Mouse (Mus musculus) limb, embryonic 14.5 days (tissue): Measurements from ENCODE around the gene Il22ra1. TPM values are rescaled to one million over a fixed set of nuclear protein-coding genes. Genes with fewer than 3 reads are reported as not detected.
A peak's percentile ranks its signal among the peaks of the same experiment; 100 is the strongest.

ENCODE experiments used
- ATAC-seq: fragments of 200-750 bp; cut with Nextera tagmentation; 2 replicates; pipeline ENCODE4 v1.8.0; 2017; ENCODE audit warnings: low read depth, moderate number of reproducible peaks, moderate TSS enrichment; ENCODE audit not compliant: low FRiP score
- DNase-seq: peaks from one replicate; pipeline ENCODE4 v3.0.0-alpha.2; 2015; ENCODE audit warnings: low spot score
- H3K27ac ChIP-seq: fragments of 300-500 bp; sonication (generic); replicated peaks from 2 replicates; pipeline ENCODE4 v1.5.1; 2014; ENCODE audit warnings: low read depth, mild to moderate bottlenecking, low read length, moderate library complexity, mixed read lengths
- H3K27me3 ChIP-seq: fragments of 300-500 bp; sonication (generic); 2 replicates; pipeline ENCODE4 v1.6.1; 2014; ENCODE audit warnings: low read length, mixed read lengths; ENCODE audit not compliant: control insufficient read depth, insufficient read depth
- H3K36me3 ChIP-seq: fragments of 300-500 bp; sonication (generic); 2 replicates; pipeline ENCODE4 v1.6.1; 2014; ENCODE audit warnings: mild to moderate bottlenecking, low read length, moderate library complexity, mixed read lengths; ENCODE audit not compliant: control insufficient read depth, insufficient read depth
- H3K4me1 ChIP-seq: fragments of 300-500 bp; sonication (generic); 2 replicates; pipeline ENCODE4 v1.6.1; 2014; ENCODE audit warnings: antibody characterized with exemption, low read length, mixed read lengths; ENCODE audit not compliant: control insufficient read depth, insufficient read depth
- H3K4me2 ChIP-seq: fragments of 300-500 bp; sonication (generic); replicated peaks from 2 replicates; pipeline ENCODE4 v1.6.1; 2014; ENCODE audit warnings: low read depth, mild to moderate bottlenecking, low read length, moderate library complexity; ENCODE audit not compliant: severe bottlenecking
- H3K4me3 ChIP-seq: fragments of 300-500 bp; sonication (generic); replicated peaks from 2 replicates; pipeline ENCODE4 v1.5.1; 2014; ENCODE audit warnings: low read length
- H3K9ac ChIP-seq: fragments of 300-500 bp; sonication (generic); 2 replicates; pipeline ENCODE4 v1.6.1; 2014; ENCODE audit warnings: mild to moderate bottlenecking, low read depth, low read length, moderate library complexity; ENCODE audit not compliant: severe bottlenecking
- H3K9me3 ChIP-seq: fragments of 300-500 bp; sonication (generic); 2 replicates; pipeline ENCODE4 v1.6.1; 2016; ENCODE audit warnings: low read length; ENCODE audit not compliant: control insufficient read depth
- POLR2A ChIP-seq: fragments of 200-500 bp; IDR thresholded peaks from 2 replicates; pipeline ENCODE4 v1.8.0; 2012; ENCODE audit warnings: inconsistent platforms, mild to moderate bottlenecking, moderate library complexity, borderline replicate concordance; ENCODE audit not compliant: insufficient read depth, insufficient read length; ENCODE audit errors: extremely low read depth
- WGBS: fragments of 180-500 bp; shearing (Covaris S2); extraction: QIAGEN DNeasy Blood & Tissue Kit; methylation state at CpG from one replicate; pipeline ENCODE4 v1.1.7; 2014; 5-methylcytosine and 5-hydroxymethylcytosine counted together
- polyA plus RNA-seq, 2 experiments: library from polyadenylated mRNA; depleted of rRNA in 1 of 2; stranded (reverse) in 1 of 2; unstranded in 1 of 2; fragments of >200 nt; fragmentation: Nextera tagmentation in 1 of 2; extraction: Ambion mirVana in 1 of 2; gene quantifications; 2 replicates each; pipeline versions ENCODE4 v1.2.1 to v1.2.3; 2012 to 2014

The Il22ra1 gene
- polyA plus RNA-seq, 2 experiments = 1.2 TPM

GRCm38 (mm10) chr4:135772671-135773070 is 44.7 kb downstream of the Il22ra1 start:
- H3K27ac ChIP-seq = no peak overlapping the region
- WGBS = 68% methylated on average over 4 of the region's 4 CpGs
- TF ChIP-seq POLR2A = no peak
- ATAC-seq = peak; percentile 79
- no peak overlapping the region for H3K4me3 ChIP-seq
- no peak overlapping the region for H3K4me2 ChIP-seq
- H3K9me3 ChIP-seq = no peaks in the 10 kb centered on the region
- DNase-seq = peak; percentile 58
- H3K27me3 ChIP-seq = no peaks in the 10 kb centered on the region
- no peak overlapping the region for H3K9ac ChIP-seq
- no peaks in the 10 kb centered on the region for H3K36me3 ChIP-seq
- no peaks in the 10 kb centered on the region for H3K4me1 ChIP-seq

DNA sequence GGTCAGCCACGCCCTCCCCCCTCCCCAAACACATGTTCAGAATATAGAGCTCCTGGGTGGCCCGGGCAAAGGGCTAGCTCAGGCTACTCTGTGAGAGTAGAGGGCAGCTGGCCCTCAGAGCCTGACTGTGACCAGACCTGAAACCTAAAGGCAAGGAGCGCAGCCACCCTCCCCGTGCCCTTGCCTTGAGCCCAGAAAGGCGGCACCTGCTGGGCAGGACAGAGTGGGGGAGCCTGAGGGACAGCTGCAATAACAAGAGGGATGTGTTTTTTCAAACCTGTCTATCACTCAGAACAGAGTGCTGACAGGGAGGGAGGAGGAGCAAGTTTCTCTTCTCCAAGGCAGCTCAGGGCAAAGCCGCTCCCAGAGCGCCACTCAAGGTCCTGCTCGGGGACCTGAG is 46.5 kb downstream of the Il22ra1 start:
- no peaks in the 10 kb centered on the region for H3K27me3 ChIP-seq
- H3K4me3 ChIP-seq = no peak overlapping the region
- no peaks in the 10 kb centered on the region for H3K9me3 ChIP-seq
- H3K4me2 ChIP-seq = no peak overlapping the region
- WGBS = 72% methylated on average over 8 of the region's 8 CpGs
- TF ChIP-seq POLR2A = no peak
- DNase-seq (no peak), ATAC-seq (peak; percentile 50; the same call in 1 of the 2 replicates)
- H3K4me1 ChIP-seq = no peaks in the 10 kb centered on the region
- H3K9ac ChIP-seq = no peak overlapping the region
- no peaks in the 10 kb centered on the region for H3K36me3 ChIP-seq
- H3K27ac ChIP-seq = no peak overlapping the region

GRCm38 (mm10) chr4:135776850-135777249 is 48.9 kb downstream of the Il22ra1 start:
- 85% methylated on average over 4 of the region's 4 CpGs for WGBS
- no peaks in the 10 kb centered on the region for H3K9me3 ChIP-seq
- no peak for ATAC-seq
- no peaks in the 10 kb centered on the region for H3K4me1 ChIP-seq
- no peaks in the 10 kb centered on the region for H3K36me3 ChIP-seq
- no peak overlapping the region for H3K9ac ChIP-seq
- no peak overlapping the region for H3K27ac ChIP-seq
- DNase-seq = no peak
- H3K27me3 ChIP-seq = no peaks in the 10 kb centered on the region
- TF ChIP-seq POLR2A = no peak
- H3K4me3 ChIP-seq = no peak overlapping the region
- H3K4me2 ChIP-seq = no peak overlapping the region

GRCm38 (mm10) chr4:135779661-135780060 is 51.7 kb downstream of the Il22ra1 start:
- ATAC-seq (no peak), DNase-seq (no peak)
- no peaks in the 10 kb centered on the region for H3K27me3 ChIP-seq
- no peaks in the 10 kb centered on the region for H3K4me1 ChIP-seq
- no peaks in the 10 kb centered on the region for H3K9me3 ChIP-seq
- no peak overlapping the region for H3K27ac ChIP-seq
- no peaks in the 10 kb centered on the region for H3K36me3 ChIP-seq
- WGBS = 46% methylated on average over 9 of the region's 9 CpGs
- no peak overlapping the region for H3K4me3 ChIP-seq
- TF ChIP-seq POLR2A = no peak
- H3K4me2 ChIP-seq = no peak overlapping the region
- H3K9ac ChIP-seq = no peak overlapping the region

DNA sequence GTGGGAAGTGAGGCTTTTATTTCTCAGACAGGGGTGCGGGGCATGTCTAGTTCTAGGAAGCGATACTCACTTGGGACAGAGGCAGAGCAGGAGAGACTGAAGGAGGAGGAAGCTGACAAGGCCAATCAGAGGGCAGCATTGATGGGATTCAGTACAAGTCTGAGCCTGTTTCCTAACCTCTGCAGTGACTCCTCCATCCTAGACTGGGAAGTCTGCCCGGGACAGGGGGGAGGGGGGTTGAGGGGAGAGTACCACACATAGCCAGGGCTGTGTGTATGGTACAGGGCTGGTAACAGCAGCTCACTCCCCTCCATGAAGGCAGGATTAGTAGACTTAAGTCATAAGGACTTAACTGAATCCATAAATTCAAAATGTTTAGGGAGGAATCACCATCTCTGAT is 52.3 kb downstream of the Il22ra1 start:
- DNase-seq (no peak), ATAC-seq (no peak)
- Histone ChIP-seq H3K27ac (no peak overlapping the region), H3K27me3 (no peaks in the 10 kb centered on the region), H3K4me2 (no peak overlapping the region), H3K36me3 (no peaks in the 10 kb centered on the region), H3K9ac (no peak overlapping the region), H3K4me3 (no peak overlapping the region), H3K4me1 (no peaks in the 10 kb centered on the region), H3K9me3 (no peaks in the 10 kb centered on the region)
- no peak for TF ChIP-seq POLR2A
- WGBS = 55% methylated on average over 3 of the region's 3 CpGs

DNA sequence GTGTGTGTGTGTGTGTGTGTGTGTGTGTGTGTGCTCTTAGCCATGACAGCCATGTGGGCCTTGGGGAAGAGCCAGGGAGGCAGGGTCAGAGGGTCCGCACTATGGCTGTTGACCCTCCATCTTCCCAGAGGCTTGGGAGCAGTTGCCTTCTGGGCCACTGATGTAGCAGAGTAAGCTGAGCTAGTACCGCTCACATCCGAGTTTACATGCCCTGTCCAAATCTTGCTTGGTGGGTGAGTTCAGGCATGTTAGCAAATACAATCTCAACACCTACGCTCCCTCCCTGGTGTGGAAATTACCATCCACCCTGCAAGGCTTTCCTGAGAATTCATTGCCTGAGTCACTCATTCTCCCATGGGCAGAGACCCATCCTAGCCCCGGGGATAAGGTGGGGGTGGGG is 53.3 kb downstream of the Il22ra1 start:
- Histone ChIP-seq H3K4me2 (no peak overlapping the region), H3K27me3 (no peaks in the 10 kb centered on the region), H3K4me3 (no peak overlapping the region), H3K4me1 (no peaks in the 10 kb centered on the region), H3K9ac (no peak overlapping the region), H3K9me3 (no peaks in the 10 kb centered on the region), H3K27ac (no peak overlapping the region), H3K36me3 (no peaks in the 10 kb centered on the region)
- 85% methylated on average over 5 of the region's 5 CpGs for WGBS
- no peak for TF ChIP-seq POLR2A
- no peak for ATAC-seq
- DNase-seq = no peak
